Mouse (Mus musculus) large intestine, adult 2 months (tissue): ENCODE results near the gene Cox16. TPM values are rescaled to one million over a fixed set of nuclear protein-coding genes. Genes with fewer than 3 reads are reported as not detected.

Source experiments
- DNase-seq: peaks from one replicate; pipeline ENCODE4 v3.0.0-alpha.2; 2012; ENCODE audit warnings: low read depth, low spot score
- WGBS: fragments of 180-500 bp; shearing (Covaris S2); methylation state at CpG from one replicate; pipeline ENCODE4 v1.1.7; 2018; 5-methylcytosine and 5-hydroxymethylcytosine counted together
- polyA plus RNA-seq: library from polyadenylated mRNA; depleted of rRNA; stranded (reverse); fragments of >200 nt; gene quantifications from 2 replicates; pipeline ENCODE4 v1.2.3, GENCODE M21; 2012; rRNA removed

Cox16 gene
- polyA plus RNA-seq, 1 experiment = 82.6 TPM

DNA sequence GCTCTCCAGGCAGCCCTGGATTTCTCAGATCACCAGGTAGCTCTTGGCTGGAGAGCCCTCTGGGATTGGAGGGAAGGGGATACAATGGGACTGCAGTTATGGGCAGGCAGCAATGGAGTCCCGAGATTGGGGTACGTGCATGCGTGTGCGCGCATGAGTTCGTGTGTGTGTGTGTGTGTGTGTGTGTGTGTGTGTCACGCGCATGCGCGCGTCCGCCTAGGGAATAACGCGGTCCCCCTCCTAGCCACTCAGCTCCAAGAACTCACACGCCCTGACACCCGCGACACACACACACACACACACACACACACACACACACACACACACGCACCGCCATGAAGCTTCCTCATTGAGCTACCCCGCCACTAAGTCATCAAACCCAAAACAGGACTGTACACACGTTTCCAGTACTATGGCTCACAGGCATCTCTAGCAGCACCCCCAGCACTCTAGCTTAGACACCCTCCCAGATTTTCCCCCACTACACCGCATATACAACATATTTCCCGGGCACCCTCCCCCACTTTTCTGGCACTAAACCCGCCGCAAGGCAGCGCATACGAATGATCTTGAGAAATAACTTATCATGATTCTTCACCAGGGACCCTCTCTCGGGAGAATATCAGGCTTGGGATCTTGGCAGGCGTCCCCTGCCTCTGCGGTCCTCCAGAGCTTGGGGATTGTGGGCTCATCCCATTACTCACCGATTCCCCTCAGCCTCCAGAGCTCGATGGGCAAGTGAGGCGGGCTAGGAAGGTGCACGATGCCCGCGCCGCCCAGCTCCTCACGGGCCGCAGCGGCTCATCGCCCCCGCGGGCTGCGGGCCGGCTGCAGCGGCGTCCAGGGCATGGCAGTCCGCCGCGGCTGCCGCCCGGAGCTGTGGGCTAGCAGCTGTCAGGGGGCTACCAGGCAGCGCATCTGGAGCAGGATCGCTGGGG lies 152.7 kb downstream of the Cox16 start:
- DNase-seq = no peak
- WGBS = 2% methylated on average over 46 of the region's 54 CpGs

DNA sequence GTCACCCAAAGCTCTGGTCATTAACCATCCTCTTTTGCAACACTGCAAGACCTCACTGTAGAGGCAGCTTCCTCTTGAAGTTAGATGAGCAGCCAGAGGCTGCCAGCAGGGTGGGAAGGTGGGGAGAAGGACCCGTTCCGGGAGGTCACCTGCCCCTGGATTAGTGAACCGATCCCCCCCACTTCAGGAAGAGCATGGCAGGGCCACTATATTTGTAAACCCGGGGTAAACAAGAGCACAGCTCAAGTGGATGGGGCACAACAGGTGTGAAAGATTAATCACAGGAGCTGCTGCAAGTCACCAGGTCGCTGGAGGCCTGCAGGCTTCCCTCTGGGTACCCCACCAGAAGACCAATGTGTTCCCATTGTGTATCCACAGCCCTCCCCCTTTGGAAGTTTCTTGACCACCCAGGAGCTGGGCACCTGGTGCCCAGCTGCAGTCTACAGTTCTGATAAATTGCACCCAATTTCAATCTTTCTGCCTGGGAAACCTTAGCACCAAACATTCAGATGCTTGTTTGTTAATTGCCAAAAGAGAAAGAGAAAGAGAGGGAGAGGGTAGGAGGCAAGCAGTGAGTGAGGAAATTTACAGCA lies 153.8 kb downstream of the Cox16 start:
- WGBS = 45% methylated on average over 5 of the region's 5 CpGs
- no peak for DNase-seq

GRCm38 (mm10) chr12:81324991-81325390 lies 159.9 kb downstream of the Cox16 start:
- DNase-seq = no peak
- 72% methylated on average over 3 of the region's 3 CpGs for WGBS

DNA sequence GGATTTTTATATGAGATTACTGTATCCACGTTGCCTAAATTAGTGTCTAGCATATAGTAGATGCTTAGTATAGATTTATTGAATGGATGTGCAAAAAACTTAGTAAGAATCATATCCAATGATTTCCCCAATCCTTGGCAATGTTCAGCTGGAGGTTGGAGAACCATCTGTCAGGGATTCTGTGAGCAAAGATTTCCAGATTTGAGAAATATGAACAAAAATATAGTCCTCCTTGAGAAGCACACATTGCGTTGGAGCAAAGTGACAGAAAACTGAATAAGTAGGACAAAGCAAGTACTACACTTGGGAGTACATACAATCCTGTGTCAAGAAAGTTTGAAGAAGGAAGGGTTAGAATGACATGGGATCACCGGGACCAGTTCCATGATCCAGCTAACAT lies 160.8 kb downstream of the Cox16 start:
- WGBS = 89% methylated on average over 3 of the region's 3 CpGs
- no peak for DNase-seq

DNA sequence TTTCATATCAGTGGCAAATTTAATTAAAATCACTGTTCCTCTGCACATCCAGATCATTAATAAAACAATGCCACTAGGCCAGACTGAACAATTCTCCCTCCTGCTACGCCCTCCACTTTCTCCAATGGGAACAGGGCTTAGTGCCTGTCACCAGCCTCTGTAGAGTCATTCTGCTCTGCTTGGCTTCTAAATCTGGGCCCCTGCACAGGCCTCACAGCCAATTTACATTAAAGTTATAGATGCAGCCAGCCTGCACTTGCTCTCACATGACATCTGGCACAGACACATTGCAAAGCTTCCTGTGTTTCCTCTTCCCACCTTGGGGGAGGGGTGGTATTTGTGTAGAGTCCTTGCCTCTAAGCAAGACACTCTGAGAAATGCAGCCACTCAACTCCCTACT lies 163.9 kb downstream of the Cox16 start:
- no peak for DNase-seq
- 80% methylated on average over 1 of the region's 1 CpGs for whole genome bisulfite sequencing

DNA sequence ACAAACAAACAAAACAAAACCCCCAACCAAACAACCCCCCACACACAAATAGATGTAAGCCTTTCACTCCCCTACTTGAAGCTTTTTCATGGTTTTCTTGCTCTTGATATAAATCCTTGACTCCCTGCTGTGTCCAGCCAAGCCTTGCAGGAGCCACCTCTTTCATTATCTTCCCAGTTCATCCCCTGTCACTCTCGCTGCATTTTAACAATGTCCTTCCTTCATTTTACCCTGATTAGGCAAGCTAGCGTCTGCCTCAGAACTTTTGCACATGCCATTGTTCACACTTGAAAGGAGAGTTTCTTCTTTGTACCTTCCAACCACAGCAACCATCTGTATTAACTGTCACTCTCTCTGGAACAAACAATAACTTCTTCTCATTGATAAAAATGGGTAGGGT lies 167.1 kb downstream of the Cox16 start:
- 50% methylated on average over 2 of the region's 2 CpGs for WGBS
- no peak for DNase-seq

GRCm38 (mm10) chr12:81315953-81316352 lies 169.0 kb downstream of the Cox16 start:
- 93% methylated on average over 5 of the region's 5 CpGs for WGBS
- DNase-seq = no peak

Other genes starting within 250 kb of the Cox16 start
- gene Slc8a3, start 151.9 kb downstream of the Cox16 start, polyA plus RNA-seq = 0.36 and 0.43 TPM in 2 replicates
- gene Gm4787, start 105.7 kb downstream of the Cox16 start, polyA plus RNA-seq = 0.14 and 0.41 TPM in 2 replicates
- gene Adam4, start 63.2 kb downstream of the Cox16 start, polyA plus RNA-seq = 0.38 and 0.80 TPM in 2 replicates
- 13.8 and 18.3 TPM in 2 replicates for gene Gm20498, start 47.8 kb upstream of the Cox16 start, polyA plus RNA-seq
- 44.3 and 80.8 TPM in 2 replicates for gene Synj2bp, start 47.8 kb upstream of the Cox16 start, polyA plus RNA-seq
- not detected in 2 replicates for gene Adam21, start 83.3 kb upstream of the Cox16 start, polyA plus RNA-seq
- gene Med6, start 109.9 kb upstream of the Cox16 start, polyA plus RNA-seq = 10.7 and 11.2 TPM in 2 replicates
- gene Ttc9, start 146.1 kb upstream of the Cox16 start, polyA plus RNA-seq = 0.75 and 0.93 TPM in 2 replicates